ENCODE assay signal across 13 mouse cellular contexts in the genomic region with DNA sequence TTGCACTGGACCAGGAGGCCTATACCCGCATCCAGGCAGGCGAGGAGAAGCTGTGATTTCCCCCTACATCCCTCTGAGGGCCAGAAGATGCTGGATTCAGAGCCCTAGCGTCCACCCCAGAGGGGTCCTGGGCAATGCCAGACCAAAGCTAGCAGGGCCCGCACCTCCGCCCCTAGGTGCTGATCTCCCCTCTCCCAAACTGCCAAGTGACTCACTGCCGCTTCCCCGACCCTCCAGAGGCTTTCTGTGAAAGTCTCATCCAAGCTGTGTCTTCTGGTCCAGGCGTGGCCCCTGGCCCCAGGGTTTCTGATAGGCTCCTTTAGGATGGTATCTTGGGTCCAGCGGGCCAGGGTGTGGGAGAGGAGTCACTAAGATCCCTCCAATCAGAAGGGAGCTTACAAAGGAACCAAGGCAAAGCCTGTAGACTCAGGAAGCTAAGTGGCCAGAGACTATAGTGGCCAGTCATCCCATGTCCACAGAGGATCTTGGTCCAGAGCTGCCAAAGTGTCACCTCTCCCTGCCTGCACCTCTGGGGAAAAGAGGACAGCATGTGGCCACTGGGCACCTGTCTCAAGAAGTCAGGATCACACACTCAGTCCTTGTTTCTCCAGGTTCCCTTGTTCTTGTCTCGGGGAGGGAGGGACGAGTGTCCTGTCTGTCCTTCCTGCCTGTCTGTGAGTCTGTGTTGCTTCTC.
"Had no signal": no experiment of that assay in that cellular context is flagged by ENCODE, and none has a peak within 500 bp of the region (broad histone marks: within the 10 kb centered on the region; RNA-seq: fewer than 3 reads in every experiment).

No protein-coding gene starts in this region.

- DNase-seq: kidney, adult 11 months; kidney, postnatal 14 days; left cerebral cortex, postnatal 4 days; liver, embryonic 13.5 days; lung, adult 2 months; lung, postnatal 14 days; right cerebral cortex, adult 18-20 months; right cerebral cortex, postnatal 14 days; right cerebral cortex, postnatal 4 days; thymus, postnatal 25 days had no signal

- H3K9me3 ChIP-seq: liver, embryonic 13.5 days; midbrain, embryonic 12.5 days; midbrain, embryonic 15.5 days had no signal

- ATAC-seq: midbrain, embryonic 15.5 days had no signal

- H3K4me3 ChIP-seq: liver, embryonic 13.5 days; midbrain, embryonic 12.5 days; midbrain, embryonic 15.5 days; myocyte had no signal

- H3K27me3 ChIP-seq: liver, embryonic 13.5 days; midbrain, embryonic 12.5 days; midbrain, embryonic 15.5 days had no signal

- H3K9ac ChIP-seq: liver, embryonic 13.5 days; midbrain, embryonic 12.5 days; midbrain, embryonic 15.5 days had no signal

- H3K4me2 ChIP-seq: liver, embryonic 13.5 days; midbrain, embryonic 12.5 days; midbrain, embryonic 15.5 days had no signal

- H3K27ac ChIP-seq: liver, embryonic 13.5 days; midbrain, embryonic 12.5 days; midbrain, embryonic 15.5 days had no signal
